In genomic region chr1:52264290-52264689, GRCm38 (mm10) we compare ENCODE assay signal across 14 mouse cellular contexts. TPM values are rescaled to one million over a fixed set of nuclear protein-coding genes. Genes with fewer than 3 reads are reported as not detected.
DNase-seq lines count a peak whose midpoint lies in the region; ATAC-seq and TF ChIP-seq lines count a peak whose summit lies in the region.
"Had no signal": no experiment of that assay in that cellular context is flagged by ENCODE, and none has a peak within 500 bp of the region (broad histone marks: within the 10 kb centered on the region; RNA-seq: fewer than 3 reads in every experiment).

No protein-coding gene starts in this region.

- no peak overlapping the region for H3K4me3 ChIP-seq in midbrain, postnatal 0 days (ENCODE audit: low read depth, low read length)
- H3K4me3 ChIP-seq: embryonic facial prominence, embryonic 15.5 days; midbrain, embryonic 15.5 days had no signal

- no peaks in the 10 kb centered on the region for H3K36me3 ChIP-seq in midbrain, postnatal 0 days (ENCODE audit: insufficient read depth, low read length)
- H3K36me3 ChIP-seq: embryonic facial prominence, embryonic 15.5 days; midbrain, embryonic 15.5 days had no signal

- WGBS in midbrain, postnatal 0 days, result 72% methylated on average over 3 of the region's 3 CpGs

- H3K9ac ChIP-seq in midbrain, postnatal 0 days (replicated peaks; ENCODE audit: low read length, poor library complexity, severe bottlenecking), result no peak overlapping the region
- H3K9ac ChIP-seq: embryonic facial prominence, embryonic 15.5 days; midbrain, embryonic 15.5 days had no signal

- ATAC-seq in frontal cortex, adult (ENCODE audit: low TSS enrichment), result peak; percentile 50
- no peak for ATAC-seq in midbrain, postnatal 0 days (ENCODE audit: low FRiP score)
- ATAC-seq: activated CD4-positive, CD25-positive, alpha-beta regulatory T cell, adult 4 months; CD4-positive, CD25-positive, alpha-beta regulatory T cell, adult 4 months; midbrain, embryonic 15.5 days had no signal

- no peak overlapping the region for H3K4me2 ChIP-seq in midbrain, postnatal 0 days (ENCODE audit: low read depth, low read length, poor library complexity, severe bottlenecking)
- H3K4me2 ChIP-seq: embryonic facial prominence, embryonic 15.5 days; midbrain, embryonic 15.5 days had no signal

- DNase-seq in frontal cortex, postnatal 14 days (ENCODE audit: low spot score in 2 of 2), result no peak
- DNase-seq in right cerebral cortex, adult 18-20 months, result peak; percentile 33
- DNase-seq in right cerebral cortex, postnatal 36 days (ENCODE audit: low spot score in 2 of 2), result no peak
- peak; percentile 31 to 58 for DNase-seq in cerebellum, adult 18-20 months
- DNase-seq in midbrain, postnatal 0 days (ENCODE audit: low spot score), result no peak
- no peak for DNase-seq in gastrocnemius, postnatal 4 days (ENCODE audit: low spot score in 2 of 2)
- DNase-seq: heart, postnatal 4 days; kidney, postnatal 10 days; lung, adult 18-20 months had no signal

- H3K27ac ChIP-seq in midbrain, postnatal 0 days (ENCODE audit: low read depth, low read length), result no peak overlapping the region
- H3K27ac ChIP-seq: embryonic facial prominence, embryonic 15.5 days; midbrain, embryonic 15.5 days had no signal

- H3K27me3 ChIP-seq in midbrain, postnatal 0 days (ENCODE audit: insufficient read depth, low read length), result no peaks in the 10 kb centered on the region
- H3K27me3 ChIP-seq: embryonic facial prominence, embryonic 15.5 days; midbrain, embryonic 15.5 days had no signal

- no peaks in the 10 kb centered on the region for H3K4me1 ChIP-seq in midbrain, postnatal 0 days (ENCODE audit: insufficient read depth, low read length)
- H3K4me1 ChIP-seq: embryonic facial prominence, embryonic 15.5 days; midbrain, embryonic 15.5 days had no signal

- TF ChIP-seq CTCF in midbrain, postnatal 0 days (IDR thresholded peaks at IDR 0.05), result no peak

- no peaks in the 10 kb centered on the region for H3K9me3 ChIP-seq in midbrain, postnatal 0 days (ENCODE audit: low read length)
- H3K9me3 ChIP-seq: embryonic facial prominence, embryonic 15.5 days; midbrain, embryonic 15.5 days had no signal

RNA-seq across cellular contexts. Expression of gene Gls, which starts 31.3 kb away (rescaled TPM):
- total RNA-seq in midbrain, postnatal 0 days (2014; rRNA removed), result 181 and 228 TPM in 2 replicates
- 23.4 and 33.3 TPM in 2 replicates for polyA plus RNA-seq in midbrain, postnatal 0 days (2015; fragmentation: Nextera tagmentation; extraction: Ambion mirVana)
- 10 to 100 TPM; 60.2 to 71.3 TPM for total RNA-seq in gastrocnemius, postnatal 4 days (2021)

Comparison
In these comparisons a context has a peak if more than half of its experiments do, and no peak if none do; other contexts are left out.
1. DNase-seq: peak in right cerebral cortex, adult 18-20 months (single experiment) and cerebellum, adult 18-20 months (2 of 2); none in frontal cortex, postnatal 14 days (0 of 2), right cerebral cortex, postnatal 36 days (0 of 2), midbrain, postnatal 0 days (single experiment) and gastrocnemius, postnatal 4 days (0 of 2).